Mouse (Mus musculus): Measurements from ENCODE around the gene Msx1. TPM values are rescaled to one million over a fixed set of nuclear protein-coding genes. Genes with fewer than 3 reads are reported as not detected.

Gene Msx1
- polyA plus RNA-seq, 1 experiment = 1.2 TPM

GRCm38 (mm10) chr5:37784847-37785391, 39.5 kb downstream of the Msx1 start:
- no peaks in the 10 kb centered on the region for H3K36me3 ChIP-seq (ENCODE audit: control insufficient read depth, insufficient read depth, low read length)
- H3K4me1 ChIP-seq (ENCODE audit: control insufficient read depth, insufficient read depth, insufficient read length, low read length) = no peaks in the 10 kb centered on the region
- no peaks in the 10 kb centered on the region for H3K27me3 ChIP-seq (ENCODE audit: control insufficient read depth, insufficient read depth, low read length)
- TF ChIP-seq POLR2A (IDR thresholded peaks at IDR 0.05; ENCODE audit: low read depth, low read length) = no peak
- no peak for TF ChIP-seq CTCF (IDR thresholded peaks at IDR 0.05; ENCODE audit: extremely low read depth, insufficient read length, insufficient replicate concordance, low read depth, low read length)
- H3K27ac ChIP-seq (ENCODE audit: insufficient read depth, low read depth, low read length) = no peak overlapping the region
- WGBS = 64% methylated on average over 9 of the region's 9 CpGs
- no peak overlapping the region for H3K4me3 ChIP-seq (ENCODE audit: low read depth, low read length)

DNA sequence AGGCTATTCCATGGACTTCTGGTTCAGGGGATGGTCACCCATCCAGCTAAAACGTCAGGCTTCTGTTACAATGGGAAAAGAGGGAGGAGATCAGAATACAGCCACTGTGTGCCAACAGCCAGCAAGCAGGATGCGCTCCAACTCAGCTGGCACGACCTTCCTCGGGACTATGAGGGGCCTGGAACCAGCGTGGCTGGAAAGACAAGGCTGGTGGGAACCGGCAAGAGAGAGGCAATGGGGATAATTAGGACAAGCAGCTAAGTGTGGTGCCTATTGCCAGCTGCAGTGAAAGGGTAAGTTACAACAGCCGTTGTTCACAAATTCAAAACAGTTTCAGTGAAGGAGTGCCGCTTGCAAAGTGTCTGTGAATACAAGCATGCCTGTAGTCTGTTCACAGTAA, 41.1 kb downstream of the Msx1 start:
- 67% methylated on average over 8 of the region's 8 CpGs for WGBS
- no peaks in the 10 kb centered on the region for H3K27me3 ChIP-seq (ENCODE audit: control insufficient read depth, insufficient read depth, low read length)
- TF ChIP-seq POLR2A (IDR thresholded peaks at IDR 0.05; ENCODE audit: low read depth, low read length) (no peak), CTCF (IDR thresholded peaks at IDR 0.05; ENCODE audit: extremely low read depth, insufficient read length, insufficient replicate concordance, low read depth, low read length) (no peak)
- no peak overlapping the region for H3K4me3 ChIP-seq (ENCODE audit: low read depth, low read length)
- no peaks in the 10 kb centered on the region for H3K4me1 ChIP-seq (ENCODE audit: control insufficient read depth, insufficient read depth, insufficient read length, low read length)
- H3K27ac ChIP-seq (ENCODE audit: insufficient read depth, low read depth, low read length) = no peak overlapping the region
- no peaks in the 10 kb centered on the region for H3K36me3 ChIP-seq (ENCODE audit: control insufficient read depth, insufficient read depth, low read length)

- H3K27ac ChIP-seq (ENCODE audit: insufficient read depth, low read depth, low read length) = no peak overlapping the region
- TF ChIP-seq POLR2A (IDR thresholded peaks at IDR 0.05; ENCODE audit: low read depth, low read length) (no peak), CTCF (IDR thresholded peaks at IDR 0.05; ENCODE audit: extremely low read depth, insufficient read length, insufficient replicate concordance, low read depth, low read length) (no peak)
- no peak overlapping the region for H3K4me3 ChIP-seq (ENCODE audit: low read depth, low read length)
- H3K36me3 ChIP-seq (ENCODE audit: control insufficient read depth, insufficient read depth, low read length) = no peaks in the 10 kb centered on the region
- 47% methylated on average over 5 of the region's 5 CpGs for WGBS
- no peaks in the 10 kb centered on the region for H3K27me3 ChIP-seq (ENCODE audit: control insufficient read depth, insufficient read depth, low read length)
- no peaks in the 10 kb centered on the region for H3K4me1 ChIP-seq (ENCODE audit: control insufficient read depth, insufficient read depth, insufficient read length, low read length)
These were observed 48.7 kb downstream of the Msx1 start for GRCm38 (mm10) chr5:37775681-37776080.

DNA sequence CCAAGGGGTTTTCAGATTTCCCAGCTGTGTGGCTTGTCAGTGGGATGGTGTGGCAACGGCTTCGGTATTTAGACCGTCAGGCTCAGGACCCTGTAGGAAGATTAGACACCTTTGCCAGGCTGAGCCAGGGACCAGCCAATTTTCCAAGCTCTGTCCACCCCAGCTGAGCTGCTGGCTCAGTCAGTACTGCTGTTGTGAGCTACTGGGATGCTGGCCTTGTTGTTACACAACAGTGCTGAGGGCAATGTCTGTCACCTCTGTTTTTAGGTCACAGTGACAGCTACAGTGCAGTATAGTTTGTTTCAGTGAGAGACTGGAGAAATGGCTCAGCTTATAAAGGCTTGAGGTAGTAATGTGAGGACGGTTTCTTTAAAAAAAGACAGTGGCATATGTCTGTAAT, 50.4 kb downstream of the Msx1 start:
- H3K4me1 ChIP-seq (ENCODE audit: control insufficient read depth, insufficient read depth, insufficient read length, low read length) = no peaks in the 10 kb centered on the region
- no peaks in the 10 kb centered on the region for H3K36me3 ChIP-seq (ENCODE audit: control insufficient read depth, insufficient read depth, low read length)
- no peaks in the 10 kb centered on the region for H3K27me3 ChIP-seq (ENCODE audit: control insufficient read depth, insufficient read depth, low read length)
- TF ChIP-seq CTCF (IDR thresholded peaks at IDR 0.05; ENCODE audit: extremely low read depth, insufficient read length, insufficient replicate concordance, low read depth, low read length) (no peak), POLR2A (IDR thresholded peaks at IDR 0.05; ENCODE audit: low read depth, low read length) (no peak)
- WGBS = 73% methylated on average over 4 of the region's 4 CpGs
- H3K27ac ChIP-seq (ENCODE audit: insufficient read depth, low read depth, low read length) = no peak overlapping the region
- H3K4me3 ChIP-seq (ENCODE audit: low read depth, low read length) = no peak overlapping the region

DNA sequence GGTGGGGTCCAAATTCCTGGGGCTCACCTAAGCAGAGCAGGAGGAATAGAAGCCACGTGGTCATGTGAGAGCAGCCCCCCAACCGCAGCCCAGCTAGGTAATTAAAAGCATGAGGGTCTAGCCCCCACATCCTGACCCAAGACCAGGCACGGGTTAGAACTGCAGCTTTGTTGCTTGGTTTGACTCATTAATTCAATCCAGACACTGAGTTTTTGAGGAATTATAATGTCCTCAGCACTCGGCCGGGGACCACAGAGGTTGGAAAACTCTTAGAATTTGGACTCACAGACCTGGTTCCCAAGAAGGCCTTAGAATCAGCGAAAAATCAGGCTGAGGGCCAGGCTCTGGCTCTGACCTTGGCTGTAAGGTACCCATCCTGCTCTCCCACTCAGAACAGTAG, 53.5 kb downstream of the Msx1 start:
- TF ChIP-seq POLR2A (IDR thresholded peaks at IDR 0.05; ENCODE audit: low read depth, low read length) = no peak
- no peak for TF ChIP-seq CTCF (IDR thresholded peaks at IDR 0.05; ENCODE audit: extremely low read depth, insufficient read length, insufficient replicate concordance, low read depth, low read length)
- Histone ChIP-seq H3K27ac (ENCODE audit: insufficient read depth, low read depth, low read length) (no peak overlapping the region), H3K27me3 (ENCODE audit: control insufficient read depth, insufficient read depth, low read length) (no peaks in the 10 kb centered on the region), H3K4me3 (ENCODE audit: low read depth, low read length) (no peak overlapping the region), H3K4me1 (ENCODE audit: control insufficient read depth, insufficient read depth, insufficient read length, low read length) (no peaks in the 10 kb centered on the region), H3K36me3 (ENCODE audit: control insufficient read depth, insufficient read depth, low read length) (no peaks in the 10 kb centered on the region)
- 73% methylated on average over 6 of the region's 6 CpGs for WGBS

Other genes starting within 250 kb of the Msx1 start
- gene Stk32b, start 107.4 kb downstream of the Msx1 start, polyA plus RNA-seq (2012; rRNA removed) = 0.09 TPM in 1 of 2 replicates, not detected in the other
- gene Cytl1, start 89.1 kb downstream of the Msx1 start, polyA plus RNA-seq (2012; rRNA removed) = 4.6 and 5.1 TPM in 2 replicates
- 6.1 and 9.7 TPM in 2 replicates for gene Stx18, start 214.2 kb upstream of the Msx1 start, polyA plus RNA-seq (2012; rRNA removed)

All from small intestine, adult 2 months (tissue).